In the genomic region with DNA sequence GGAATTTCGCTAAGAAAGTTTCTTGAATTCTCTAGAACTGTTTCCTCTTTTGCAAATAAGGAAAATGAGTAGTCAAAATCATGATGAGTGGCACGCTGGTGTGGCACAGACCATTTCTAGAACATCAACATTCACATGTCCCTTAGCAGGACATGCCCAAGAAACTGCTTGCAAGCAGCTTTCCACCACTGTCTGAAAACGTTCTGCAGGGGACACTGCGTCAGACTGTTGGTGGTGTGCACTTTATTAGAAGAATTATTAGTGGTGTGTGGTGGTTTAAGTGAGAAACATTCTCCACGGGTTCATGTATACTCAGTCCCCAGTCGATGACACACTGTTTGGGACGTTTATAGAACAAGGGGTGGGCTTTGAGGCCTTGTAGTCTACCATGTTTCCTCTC, we compare ENCODE assay signal across 34 mouse cellular contexts.
"Had no signal": no experiment of that assay in that cellular context is flagged by ENCODE, and none has a peak within 500 bp of the region (broad histone marks: within the 10 kb centered on the region; RNA-seq: fewer than 3 reads in every experiment).

No protein-coding gene starts in this region.

- H3K4me2 ChIP-seq: heart, embryonic 12.5 days; heart, embryonic 13.5 days; heart, embryonic 15.5 days; hindbrain, embryonic 12.5 days; hindbrain, embryonic 13.5 days; hindbrain, embryonic 14.5 days; hindbrain, embryonic 15.5 days; intestine, embryonic 15.5 days; kidney, embryonic 15.5 days had no signal

- DNase-seq: heart, postnatal 10 days; heart, postnatal 14 days; heart, postnatal 36 days; heart, postnatal 4 days; kidney, adult 11 months; kidney, adult 18-20 months; kidney, adult 2 months; kidney, adult 8-10 months; kidney, adult 9 months; kidney, postnatal 10 days; kidney, postnatal 14 days; kidney, postnatal 25 days; kidney, postnatal 36 days; kidney, postnatal 4 days; layer of hippocampus, adult 9-11 months; layer of hippocampus, postnatal 36 days had no signal

- H3K4me1 ChIP-seq: heart, embryonic 12.5 days; heart, embryonic 15.5 days; hindbrain, embryonic 12.5 days; hindbrain, embryonic 13.5 days; hindbrain, embryonic 15.5 days had no signal

- H3K9me3 ChIP-seq: heart, embryonic 10.5 days; heart, embryonic 12.5 days; heart, embryonic 13.5 days; heart, embryonic 15.5 days; hindbrain, embryonic 10.5 days; hindbrain, embryonic 12.5 days; hindbrain, embryonic 13.5 days; hindbrain, embryonic 15.5 days; intestine, embryonic 15.5 days; kidney, embryonic 15.5 days had no signal

- H3K9ac ChIP-seq: heart, embryonic 12.5 days; heart, embryonic 13.5 days; heart, embryonic 15.5 days; hindbrain, embryonic 12.5 days; hindbrain, embryonic 13.5 days; hindbrain, embryonic 14.5 days; hindbrain, embryonic 15.5 days; intestine, embryonic 15.5 days; kidney, embryonic 15.5 days had no signal

- H3K27me3 ChIP-seq: heart, embryonic 12.5 days; heart, embryonic 13.5 days; heart, embryonic 15.5 days; hindbrain, embryonic 12.5 days; hindbrain, embryonic 13.5 days; hindbrain, embryonic 15.5 days; intestine, embryonic 15.5 days; kidney, embryonic 15.5 days had no signal

- H3K27ac ChIP-seq: heart, embryonic 10.5 days; heart, embryonic 13.5 days; heart, embryonic 15.5 days; hindbrain, embryonic 10.5 days; hindbrain, embryonic 12.5 days; hindbrain, embryonic 13.5 days; hindbrain, embryonic 14.5 days; hindbrain, embryonic 15.5 days; hindbrain, postnatal 0 days; intestine, embryonic 15.5 days; kidney, embryonic 15.5 days; kidney, postnatal 0 days; layer of hippocampus, adult 2 months had no signal

- ATAC-seq: hindbrain, embryonic 16.5 days; hindbrain, postnatal 0 days; inflammation-experienced regulatory T-cells, adult 6 months; intestine, embryonic 15.5 days; intestine, embryonic 16.5 days; intestine, postnatal 0 days had no signal

- H3K36me3 ChIP-seq: heart, embryonic 10.5 days; heart, embryonic 12.5 days; heart, embryonic 13.5 days; heart, embryonic 15.5 days; hindbrain, embryonic 10.5 days; hindbrain, embryonic 12.5 days; hindbrain, embryonic 13.5 days; hindbrain, embryonic 15.5 days; intestine, embryonic 15.5 days; kidney, embryonic 15.5 days had no signal

- H3K4me3 ChIP-seq: heart, embryonic 10.5 days; heart, embryonic 12.5 days; heart, embryonic 13.5 days; heart, embryonic 15.5 days; hindbrain, embryonic 10.5 days; hindbrain, embryonic 12.5 days; hindbrain, embryonic 13.5 days; hindbrain, embryonic 15.5 days; intestine, embryonic 15.5 days; kidney, embryonic 15.5 days; layer of hippocampus, adult 2 months had no signal
